Mouse (Mus musculus): ENCODE data around the gene Trp53i13. TPM values are rescaled to one million over a fixed set of nuclear protein-coding genes. Genes with fewer than 3 reads are reported as not detected.
"Not testable (repeated sequence)": the region's sequence is repeated elsewhere in the genome, so short reads cannot be mapped to it uniquely, and the experiment has no call there.

Gene Trp53i13
- 1 to 10 TPM; 3.6 to 5.0 TPM for total RNA-seq (2021)
- long read RNA-seq, experiment 1, partial matches to known transcripts, result 1 of 6 reads
- long read RNA-seq, experiment 1, other reads (novel, unspliced or antisense), result 2 of 6 reads
- long read RNA-seq, experiment 2, partial matches to known transcripts, result 0 of 3 reads
- long read RNA-seq, experiment 2, other reads (novel, unspliced or antisense), result 1 of 3 reads

DNA sequence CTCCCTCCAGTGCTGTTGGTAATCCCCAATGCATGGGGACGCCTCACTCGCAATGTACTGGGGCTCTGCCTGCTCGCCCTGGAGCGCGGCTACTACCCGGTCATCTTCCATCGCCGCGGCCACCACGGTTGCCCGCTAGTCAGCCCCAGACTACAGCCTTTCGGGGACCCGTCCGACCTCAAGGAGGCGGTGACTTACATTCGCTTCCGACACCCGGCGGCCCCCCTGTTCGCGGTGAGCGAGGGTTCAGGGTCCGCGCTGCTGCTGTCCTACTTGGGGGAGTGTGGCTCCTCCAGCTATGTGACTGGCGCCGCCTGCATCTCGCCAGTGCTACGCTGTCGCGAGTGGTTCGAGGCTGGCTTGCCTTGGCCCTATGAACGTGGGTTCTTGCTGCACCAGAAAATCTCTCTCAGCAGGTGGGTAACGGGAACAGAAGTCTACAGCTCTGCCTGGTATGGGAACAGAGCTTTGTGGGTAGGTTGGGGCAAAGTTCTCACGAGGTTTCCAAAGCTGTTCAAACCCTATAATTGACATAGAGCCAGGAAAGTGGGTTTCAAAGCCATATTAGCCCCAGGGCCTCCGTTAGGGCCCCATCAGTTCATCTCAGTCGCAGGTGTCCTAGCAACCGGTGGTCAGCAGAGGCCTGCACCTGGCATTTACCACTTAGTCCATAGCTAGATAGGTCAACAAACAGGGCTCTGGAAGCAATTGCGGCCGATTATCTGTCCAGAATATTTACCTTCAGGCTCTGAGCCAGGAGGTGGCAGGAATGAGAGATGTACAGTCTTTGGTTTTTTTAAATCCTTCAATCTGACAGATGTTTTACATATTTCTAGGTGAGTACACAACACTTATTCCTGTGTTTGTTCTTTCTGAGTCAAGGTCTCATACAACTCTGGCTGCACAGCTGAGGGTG, at the start of gene Trp53i13:
Gene Trp53i13 (minus strand): TSS at position 344 of the 916 bp plus-strand sequence.
- intact Hi-C loops (cut with DNase I), result no loop called here
- TF ChIP-seq CTCF (IDR thresholded peaks at IDR 0.05), result no peak
- no peak for DNase-seq (ENCODE audit: extremely low spot score in 1 of 2, low spot score in 2 of 2)
- H3K27ac ChIP-seq, result no peak within 1 kb of the TSS
- peak within 1 kb of the TSS; percentile 48 for H3K4me3 ChIP-seq

DNA sequence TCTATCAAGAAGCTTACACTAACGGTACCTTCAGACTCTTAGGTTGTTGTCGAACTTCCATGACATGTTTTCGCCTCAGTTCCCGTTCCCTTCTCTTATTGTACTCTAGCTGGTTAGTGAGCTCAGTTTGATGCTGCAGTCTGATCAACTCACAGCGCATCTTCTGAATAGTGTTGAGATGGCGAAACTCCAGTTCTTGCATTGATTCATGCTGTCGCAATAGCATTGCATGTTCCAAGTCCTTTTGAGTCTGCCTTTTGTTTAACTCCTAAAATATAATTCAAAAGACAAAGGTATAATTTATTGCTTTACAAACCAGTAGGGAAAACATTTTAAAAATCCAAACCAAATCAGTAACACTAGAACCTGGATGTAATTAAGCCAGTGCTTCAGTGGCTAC, 29.5 kb upstream of the Trp53i13 start:
- no peak for DNase-seq (ENCODE audit: extremely low spot score in 1 of 2, low spot score in 2 of 2)
- intact Hi-C loops (cut with DNase I), result no loop called here
- H3K4me3 ChIP-seq, result no peak overlapping the region
- TF ChIP-seq CTCF (IDR thresholded peaks at IDR 0.05), result no peak
- no peak overlapping the region for H3K27ac ChIP-seq

DNA sequence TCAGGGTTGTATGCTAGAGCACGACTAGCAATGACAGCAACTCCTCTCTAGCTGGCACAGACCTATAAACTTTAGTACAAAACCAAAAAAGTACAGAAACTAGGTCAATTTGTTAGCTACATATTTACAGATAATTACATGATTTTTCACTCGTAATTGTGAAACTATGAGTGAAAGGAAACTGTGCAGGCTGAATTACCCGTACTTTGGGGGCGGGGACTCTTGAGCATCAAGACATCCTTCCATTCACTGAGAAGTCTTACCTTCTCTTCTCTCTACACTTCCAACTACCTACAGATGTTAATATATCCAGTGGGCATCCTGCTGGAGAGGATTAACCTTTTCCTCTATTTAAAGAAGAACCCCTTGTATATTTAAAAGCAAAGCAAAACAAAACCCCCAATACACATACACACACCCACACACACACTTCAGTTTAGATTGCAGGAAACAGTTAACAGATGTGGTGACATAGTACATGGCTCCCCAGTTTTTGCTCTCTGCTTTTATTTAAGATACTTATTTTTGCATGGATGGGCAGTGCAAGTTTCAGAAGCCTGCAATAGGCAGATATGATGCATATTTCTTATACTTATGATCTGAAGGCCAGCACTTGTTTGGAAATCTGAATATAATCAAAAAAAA, 16.5 kb upstream of the Trp53i13 start:
- intact Hi-C loops (cut with DNase I), result no loop called here
- no peak for DNase-seq (ENCODE audit: extremely low spot score in 1 of 2, low spot score in 2 of 2)
- no peak overlapping the region for H3K27ac ChIP-seq
- H3K4me3 ChIP-seq, result no peak overlapping the region
- no peak for TF ChIP-seq CTCF (IDR thresholded peaks at IDR 0.05)

DNA sequence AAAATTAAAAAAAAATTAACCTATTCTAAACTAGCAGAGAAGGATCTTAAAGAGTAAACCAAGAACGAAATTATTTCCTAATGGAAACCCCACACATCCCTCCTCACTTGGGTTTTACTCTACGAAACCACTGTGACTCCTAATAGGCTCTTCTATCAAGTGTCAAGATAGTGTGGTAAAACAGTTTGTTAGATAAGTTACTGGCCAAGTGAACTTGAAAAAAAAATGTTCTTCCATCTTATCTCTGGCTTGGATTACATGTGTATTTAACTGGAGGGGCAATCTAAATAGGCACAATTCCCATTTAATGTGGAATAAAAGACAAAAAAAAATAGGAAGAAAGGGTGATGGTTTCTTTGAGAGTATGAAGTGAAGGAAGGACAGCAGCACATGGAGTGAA, 15.1 kb upstream of the Trp53i13 start:
- Histone ChIP-seq H3K4me3 (no peak overlapping the region), H3K27ac (no peak overlapping the region)
- no peak for DNase-seq (ENCODE audit: extremely low spot score in 1 of 2, low spot score in 2 of 2)
- intact Hi-C loops (cut with DNase I), result no loop called here
- no peak for TF ChIP-seq CTCF (IDR thresholded peaks at IDR 0.05)

DNA sequence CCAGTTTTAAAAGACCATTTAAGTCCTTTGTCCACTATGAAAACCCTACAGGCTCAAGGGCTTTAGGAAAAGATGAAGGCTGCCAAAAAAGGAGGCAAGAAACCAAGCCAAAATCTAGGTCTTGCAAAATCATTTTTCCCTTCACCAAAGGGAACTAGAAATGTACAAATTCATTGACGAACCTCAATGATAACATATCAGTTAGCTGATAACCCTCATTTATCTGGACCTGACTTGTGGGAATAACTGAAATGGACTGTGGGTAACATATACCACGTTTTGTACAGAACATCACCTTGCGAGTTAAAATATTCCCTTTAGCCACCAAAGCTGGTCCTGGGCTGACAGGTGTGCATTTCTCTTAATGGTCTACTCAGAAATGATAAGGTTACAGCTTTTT, 13.9 kb upstream of the Trp53i13 start:
- Histone ChIP-seq H3K27ac (no peak overlapping the region), H3K4me3 (no peak overlapping the region)
- no peak for TF ChIP-seq CTCF (IDR thresholded peaks at IDR 0.05)
- DNase-seq (ENCODE audit: extremely low spot score in 1 of 2, low spot score in 2 of 2), result no peak
- intact Hi-C loops (cut with DNase I), result no loop called here

DNA sequence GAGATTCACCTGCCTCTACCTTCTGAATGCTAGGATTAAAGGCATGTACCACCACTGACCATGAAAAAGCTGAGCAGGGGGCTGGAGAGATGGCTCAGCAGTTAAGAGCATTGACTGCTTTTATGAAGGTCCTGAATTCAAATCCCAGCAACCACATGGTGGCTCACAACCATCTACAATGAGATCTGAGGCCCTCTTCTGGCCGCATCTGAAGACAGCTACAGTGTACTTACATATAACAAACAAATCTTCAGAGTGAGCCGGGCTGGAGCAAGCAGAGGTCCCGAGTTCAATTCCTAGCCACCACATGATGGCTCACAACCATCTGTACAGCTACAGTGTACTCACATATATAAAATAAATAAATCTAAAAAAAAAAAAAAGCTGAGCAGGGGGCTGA, 12.6 kb upstream of the Trp53i13 start:
- not testable (repeated sequence) for DNase-seq (ENCODE audit: extremely low spot score in 1 of 2, low spot score in 2 of 2)

DNA sequence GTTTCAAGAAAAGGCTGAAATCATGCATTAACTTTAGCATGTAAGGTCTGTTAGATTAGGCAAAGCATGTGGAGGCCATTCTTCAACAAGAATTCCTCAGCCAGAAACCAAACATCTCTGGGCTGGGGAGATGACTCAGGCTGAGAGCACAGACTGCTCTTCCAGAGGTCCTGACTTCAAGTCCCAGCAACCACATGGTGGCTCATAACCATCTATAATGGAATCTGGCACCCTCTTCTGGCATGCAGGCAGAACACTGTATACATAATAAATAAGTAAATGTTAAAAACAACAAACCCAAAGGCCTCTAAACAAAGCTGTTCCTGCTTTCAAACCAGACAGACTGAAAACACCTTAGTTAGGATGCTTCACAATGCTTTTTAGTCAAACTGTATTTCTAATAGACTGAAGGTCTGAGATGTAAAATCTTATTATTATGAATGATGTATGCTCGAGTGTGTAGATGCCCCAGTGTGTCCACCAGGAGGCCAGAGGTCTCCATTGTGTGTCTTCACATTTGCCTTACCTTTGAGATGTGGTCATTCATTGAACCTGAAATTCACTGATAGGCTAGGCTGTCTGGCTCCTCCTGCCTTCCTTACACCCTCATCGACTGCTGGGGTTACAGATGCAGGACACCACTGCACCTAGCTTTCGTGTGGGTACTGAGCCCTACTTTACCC, 10.2 kb upstream of the Trp53i13 start:
- no peak for DNase-seq (ENCODE audit: extremely low spot score in 1 of 2, low spot score in 2 of 2)
- TF ChIP-seq CTCF (IDR thresholded peaks at IDR 0.05), result peak; percentile 6
- intact Hi-C loops (cut with DNase I), result no loop called here
- H3K27ac ChIP-seq, result no peak overlapping the region
- H3K4me3 ChIP-seq, result no peak overlapping the region

More for the DNA sequence above, 12.6 kb upstream of the Trp53i13 start:
- H3K4me3 ChIP-seq; H3K27ac ChIP-seq; intact Hi-C loops (cut with DNase I): not testable (repeated sequence)

DNA sequence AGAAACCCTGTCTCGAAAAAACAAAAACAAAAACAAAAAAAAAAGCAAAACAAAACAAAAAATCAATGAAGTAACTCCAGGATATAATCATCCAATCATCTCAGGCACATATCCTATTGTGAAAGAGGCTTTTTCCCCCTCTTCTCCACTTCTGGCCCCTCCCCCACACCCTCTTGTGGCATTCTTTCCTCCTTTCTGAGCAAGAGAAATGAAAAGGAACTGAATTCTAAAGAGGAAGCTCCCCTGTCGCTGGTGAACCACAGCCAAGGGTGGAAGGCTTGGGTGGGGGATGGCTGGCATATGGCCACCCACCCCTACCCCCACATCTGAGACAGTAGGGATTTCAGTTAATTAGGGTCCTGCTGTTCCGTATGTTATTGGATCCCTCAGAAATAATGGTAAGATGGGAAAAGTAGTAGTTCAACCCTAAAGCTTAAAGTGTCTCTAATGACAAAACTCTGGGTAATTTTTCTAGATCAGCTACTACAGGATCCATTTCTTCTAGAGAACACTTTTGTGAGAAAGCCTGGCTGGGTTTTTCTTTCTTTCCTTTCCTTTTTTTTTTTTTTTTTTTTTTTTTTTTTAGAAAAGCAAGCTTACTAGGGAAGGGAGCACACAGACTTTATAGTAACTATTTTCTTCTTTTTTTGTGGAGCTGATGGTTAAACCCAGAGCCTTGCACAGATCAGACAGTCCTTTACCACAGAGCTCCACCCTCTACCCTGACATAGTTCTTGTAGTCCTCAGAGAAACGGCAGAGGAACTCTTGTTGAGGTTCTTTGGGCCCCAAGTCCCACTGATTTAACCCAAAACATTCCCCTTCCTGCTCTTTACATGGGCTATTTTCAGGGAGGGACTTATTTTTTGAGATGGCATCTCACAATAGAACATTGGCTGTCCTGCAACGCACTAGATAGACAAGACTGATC, 5.1 kb upstream of the Trp53i13 start:
- intact Hi-C loops (cut with DNase I), result no loop called here
- no peak overlapping the region for H3K27ac ChIP-seq
- H3K4me3 ChIP-seq, result no peak overlapping the region
- no peak for DNase-seq (ENCODE audit: extremely low spot score in 1 of 2, low spot score in 2 of 2)
- no peak for TF ChIP-seq CTCF (IDR thresholded peaks at IDR 0.05)

DNA sequence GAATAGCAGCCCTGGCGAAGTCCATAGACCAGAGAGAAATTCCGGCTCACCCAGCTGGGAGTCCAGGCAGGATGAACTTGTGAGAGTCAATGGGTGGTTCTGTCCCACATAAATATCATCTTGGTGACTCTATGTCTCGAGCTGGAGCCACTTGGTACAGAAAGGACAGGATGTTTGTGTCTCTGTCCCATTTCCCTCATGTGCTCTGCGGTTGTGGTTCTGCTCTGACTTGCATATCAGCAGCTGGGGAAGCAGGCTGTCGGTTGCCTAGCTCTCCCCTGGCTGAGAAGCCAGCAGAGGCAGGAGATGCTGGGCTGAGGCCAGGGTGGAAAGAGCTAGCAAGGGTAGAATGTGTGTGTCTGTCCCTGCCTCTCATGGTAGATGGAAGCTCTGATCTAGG, 3.3 kb upstream of the Trp53i13 start, which contains the start of gene Gm10392:
Gene Gm10392 (minus strand): TSS at position 156 of the 400 bp plus-strand sequence.
- no peak for TF ChIP-seq CTCF (IDR thresholded peaks at IDR 0.05)
- DNase-seq (ENCODE audit: extremely low spot score in 1 of 2, low spot score in 2 of 2), result no peak
- intact Hi-C loops (cut with DNase I), result no loop called here
- peak within 1 kb of the TSS; percentile 36; the same call in 1 of the 2 replicates for H3K27ac ChIP-seq
- H3K4me3 ChIP-seq, result no peak within 1 kb of the TSS

DNA sequence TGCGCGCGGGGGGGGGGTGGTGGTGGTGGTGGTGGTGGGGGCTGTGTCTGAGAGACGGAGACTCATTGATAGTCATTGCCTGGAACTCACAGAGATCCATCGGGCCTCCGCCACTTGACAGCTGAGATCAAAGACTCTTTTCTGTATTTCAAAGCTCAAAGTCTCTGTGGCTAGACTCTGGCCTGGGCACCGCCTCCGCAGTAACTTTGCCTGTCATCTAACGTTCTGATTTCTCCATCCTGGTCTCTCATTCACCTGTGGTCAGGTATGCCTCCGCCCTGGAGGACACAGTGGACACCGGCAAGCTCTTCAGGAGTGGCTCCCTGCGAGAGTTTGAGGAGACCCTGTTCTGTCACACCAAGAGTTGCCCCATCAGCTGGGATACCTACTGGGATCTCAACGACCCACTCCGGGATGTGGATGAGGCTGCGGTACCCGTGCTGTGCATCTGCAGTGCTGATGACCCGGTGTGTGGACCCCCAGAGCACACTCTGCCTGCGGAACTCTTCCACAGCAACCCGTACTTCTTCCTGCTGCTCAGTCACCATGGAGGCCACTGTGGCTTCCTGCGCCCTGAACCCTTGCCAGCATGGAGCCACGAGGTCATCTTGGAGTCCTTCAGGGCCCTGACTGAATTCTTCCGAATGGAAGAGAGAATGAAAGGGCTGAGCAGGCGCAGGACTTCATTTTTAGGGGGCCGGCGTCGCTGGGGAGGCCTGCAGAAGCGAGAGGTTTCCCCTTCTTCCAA, 2.4 kb upstream of the Trp53i13 start:
- DNase-seq (ENCODE audit: extremely low spot score in 1 of 2, low spot score in 2 of 2), result no peak
- intact Hi-C loops (cut with DNase I), result no loop called here
- Histone ChIP-seq H3K27ac (peak overlapping the region; percentile 36; the same call in 1 of the 2 replicates), H3K4me3 (no peak overlapping the region)
- TF ChIP-seq CTCF (IDR thresholded peaks at IDR 0.05), result no peak

Data from left cerebral cortex, adult 2 months (tissue).